ENCODE assay signal across 22 mouse cellular contexts in the genomic region with DNA sequence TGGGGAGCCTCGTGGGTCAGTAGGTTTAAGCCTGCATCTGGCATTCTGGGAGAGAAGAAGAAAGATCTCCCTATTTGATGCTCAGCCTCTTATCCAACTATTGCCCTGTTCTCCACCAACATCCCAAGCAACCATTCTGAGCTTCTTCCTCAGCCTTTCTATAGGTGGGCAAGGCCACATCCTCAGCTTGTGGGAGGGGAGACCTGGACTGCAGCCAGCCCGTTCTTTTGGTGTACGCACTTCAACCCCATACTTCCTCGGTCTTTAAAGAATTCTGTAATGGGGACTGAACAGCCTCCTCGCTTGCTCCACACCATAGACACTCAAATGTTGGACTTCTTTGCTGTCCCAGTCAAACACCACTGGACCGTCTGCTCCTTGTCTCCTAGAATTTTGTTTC. TPM values are rescaled to one million over a fixed set of nuclear protein-coding genes. Genes with fewer than 3 reads are reported as not detected.
A peak's percentile ranks its signal among the peaks of the same experiment; 100 is the strongest.
DNase-seq lines count a peak whose midpoint lies in the region; ATAC-seq and TF ChIP-seq lines count a peak whose summit lies in the region.
"Had no signal": no experiment of that assay in that cellular context is flagged by ENCODE, and none has a peak within 500 bp of the region (broad histone marks: within the 10 kb centered on the region; RNA-seq: fewer than 3 reads in every experiment).

No protein-coding gene starts in this region.

- peaks cover 10% of the 10 kb centered on the region; the same call in 1 of the 2 replicates for H3K4me1 ChIP-seq in heart, embryonic 13.5 days
- no peaks in the 10 kb centered on the region for H3K4me1 ChIP-seq in kidney, embryonic 14.5 days (ENCODE audit: control insufficient read depth, insufficient read depth, low read length)
- peaks cover 24% of the 10 kb centered on the region for H3K4me1 ChIP-seq in thymus, adult 2 months (replicated peaks; ENCODE audit: control insufficient read depth, insufficient read depth, low read length)
- H3K4me1 ChIP-seq: forebrain, embryonic 10.5 days; intestine, embryonic 15.5 days; limb, embryonic 15.5 days had no signal

- intact Hi-C loops in heart, postnatal 14 days (cut with DNase I), result no loop called here

- no peak for TF ChIP-seq POLR2A in thymus, adult 2 months (IDR thresholded peaks at IDR 0.05; ENCODE audit: control insufficient read depth, extremely low read depth, insufficient read depth, low read length, poor library complexity)

- no peak overlapping the region for H3K4me3 ChIP-seq in heart, embryonic 13.5 days
- no peak overlapping the region for H3K4me3 ChIP-seq in kidney, embryonic 14.5 days (ENCODE audit: low read length)
- H3K4me3 ChIP-seq in thymus, adult 2 months (ENCODE audit: control insufficient read depth, insufficient read depth, low read length), result no peak overlapping the region
- H3K4me3 ChIP-seq: forebrain, embryonic 10.5 days; intestine, embryonic 15.5 days; limb, embryonic 15.5 days; megakaryocyte, embryonic 14.5 days; myocyte had no signal

- H3K27ac ChIP-seq in heart, embryonic 13.5 days (replicated peaks), result peak overlapping the region; percentile 84
- peak overlapping the region; percentile 20; the same call in 1 of the 2 replicates for H3K27ac ChIP-seq in kidney, embryonic 14.5 days (ENCODE audit: low read depth, low read length)
- H3K27ac ChIP-seq in thymus, adult 2 months (ENCODE audit: control insufficient read depth, insufficient read depth, low read length), result peak overlapping the region; percentile 81
- H3K27ac ChIP-seq: forebrain, embryonic 10.5 days; intestine, embryonic 15.5 days; limb, embryonic 15.5 days; stomach, postnatal 0 days had no signal

- 55% methylated on average over 6 of the region's 6 CpGs for WGBS in heart, embryonic 13.5 days
- WGBS in kidney, embryonic 14.5 days, result 62% methylated on average over 6 of the region's 6 CpGs
- 27% methylated on average over 6 of the region's 6 CpGs for WGBS in thymus, adult 2 months

- H3K36me3 ChIP-seq in heart, embryonic 13.5 days, result no peaks in the 10 kb centered on the region
- no peaks in the 10 kb centered on the region for H3K36me3 ChIP-seq in kidney, embryonic 14.5 days (ENCODE audit: control insufficient read depth, insufficient read depth, low read length)
- H3K36me3 ChIP-seq in thymus, adult 2 months (ENCODE audit: control insufficient read depth, insufficient read depth, low read length), result no peaks in the 10 kb centered on the region; the same call in 1 of the 2 replicates
- H3K36me3 ChIP-seq: forebrain, embryonic 10.5 days; intestine, embryonic 15.5 days; limb, embryonic 15.5 days had no signal

- no peaks in the 10 kb centered on the region for H3K27me3 ChIP-seq in heart, embryonic 13.5 days (replicated peaks)
- no peaks in the 10 kb centered on the region for H3K27me3 ChIP-seq in kidney, embryonic 14.5 days (ENCODE audit: control insufficient read depth, insufficient read depth, low read length)
- no peaks in the 10 kb centered on the region for H3K27me3 ChIP-seq in thymus, adult 2 months (ENCODE audit: control insufficient read depth, insufficient read depth, low read length)
- H3K27me3 ChIP-seq: intestine, embryonic 15.5 days; limb, embryonic 15.5 days had no signal

- DNase-seq in heart, postnatal 14 days, result no peak
- DNase-seq in kidney, adult 18-20 months, result no peak
- no peak for DNase-seq in thymus, adult 2 months
- DNase-seq in thymus, adult 18-20 months, result no peak
- DNase-seq in right cerebral cortex, adult 18-20 months, result no peak
- DNase-seq: adrenal gland, adult 8-10 months; cerebellum, adult 8-10 months; forebrain, postnatal 0 days; gastrocnemius, postnatal 36 days; kidney, postnatal 36 days; liver, postnatal 0 days; midbrain, embryonic 14.5 days; right cerebral cortex, postnatal 25 days; thymus, postnatal 25 days had no signal

- no peak for ATAC-seq in heart, embryonic 13.5 days (ENCODE audit: extremely low read depth, insufficient number of reproducible peaks, low FRiP score, low TSS enrichment)
- no peak for ATAC-seq in kidney, embryonic 14.5 days (ENCODE audit: low FRiP score, low TSS enrichment)
- ATAC-seq: forebrain, postnatal 0 days; intestine, embryonic 15.5 days had no signal

- H3K4me2 ChIP-seq in heart, embryonic 13.5 days, result 0 out of 2 replicates have a peak overlapping the region, but pooled peaks have one; percentile 18
- no peak overlapping the region for H3K4me2 ChIP-seq in kidney, embryonic 14.5 days (replicated peaks; ENCODE audit: low read depth, low read length)
- H3K4me2 ChIP-seq: intestine, embryonic 15.5 days; limb, embryonic 15.5 days had no signal

- H3K9ac ChIP-seq in heart, embryonic 13.5 days, result no peak overlapping the region
- H3K9ac ChIP-seq in kidney, embryonic 14.5 days (ENCODE audit: low read depth, low read length), result no peak overlapping the region
- H3K9ac ChIP-seq: forebrain, postnatal 0 days; intestine, embryonic 15.5 days; limb, embryonic 15.5 days; liver, postnatal 0 days had no signal

- no peak for TF ChIP-seq CTCF in thymus, adult 2 months (IDR thresholded peaks at IDR 0.05; ENCODE audit: borderline replicate concordance, control insufficient read depth, extremely low read depth, insufficient read depth, low read length, poor library complexity)

- no peaks in the 10 kb centered on the region for H3K9me3 ChIP-seq in heart, embryonic 13.5 days
- no peaks in the 10 kb centered on the region for H3K9me3 ChIP-seq in kidney, embryonic 14.5 days (ENCODE audit: control insufficient read depth, low read length)
- H3K9me3 ChIP-seq: forebrain, embryonic 10.5 days; intestine, embryonic 15.5 days; limb, embryonic 15.5 days; megakaryocyte, embryonic 14.5 days had no signal

RNA-seq across cellular contexts. Expression of a gene that starts 31.7 kb away (rescaled TPM):
- polyA plus RNA-seq in heart, embryonic 13.5 days (2015; fragmentation: Nextera tagmentation; extraction: Ambion mirVana), result 2.0 and 2.2 TPM in 2 replicates
- 1 to 10 TPM in 1 of 2 experiments, under 1 TPM in 1; 0.38 to 1.7 TPM for total RNA-seq in heart, postnatal 14 days (2021)
- 2.4 and 3.5 TPM in 2 replicates for polyA plus RNA-seq in kidney, embryonic 14.5 days (2014; fragmentation: Nextera tagmentation; extraction: Ambion mirVana)
- polyA plus RNA-seq in thymus, adult 2 months (2012; rRNA removed), result 22.6 and 26.4 TPM in 2 replicates

Comparison
In these comparisons a context has a peak if more than half of its experiments do, and no peak if none do; other contexts are left out.
1. H3K27ac ChIP-seq: peak in every context shown above with its lines; median percentile 84 in heart, embryonic 13.5 days; 81 in thymus, adult 2 months; 20 in kidney, embryonic 14.5 days.